Mouse (Mus musculus) lung, adult 2 months (tissue): Measurements from ENCODE around the gene Fat3.

Source experiments
- CTCF ChIP-seq: fragments of 200-500 bp; IDR thresholded peaks from 2 replicates; pipeline ENCODE4 v1.5.1; 2011; ENCODE audit warnings: mild to moderate bottlenecking, low read length, control low read depth; ENCODE audit not compliant: insufficient read depth
- POLR2A ChIP-seq: fragments of 200-500 bp; IDR thresholded peaks from 2 replicates; pipeline ENCODE4 v1.6.1; 2011; ENCODE audit warnings: low read depth, mild to moderate bottlenecking, control low read depth, low read length, borderline replicate concordance; ENCODE audit errors: extremely low read depth

DNA sequence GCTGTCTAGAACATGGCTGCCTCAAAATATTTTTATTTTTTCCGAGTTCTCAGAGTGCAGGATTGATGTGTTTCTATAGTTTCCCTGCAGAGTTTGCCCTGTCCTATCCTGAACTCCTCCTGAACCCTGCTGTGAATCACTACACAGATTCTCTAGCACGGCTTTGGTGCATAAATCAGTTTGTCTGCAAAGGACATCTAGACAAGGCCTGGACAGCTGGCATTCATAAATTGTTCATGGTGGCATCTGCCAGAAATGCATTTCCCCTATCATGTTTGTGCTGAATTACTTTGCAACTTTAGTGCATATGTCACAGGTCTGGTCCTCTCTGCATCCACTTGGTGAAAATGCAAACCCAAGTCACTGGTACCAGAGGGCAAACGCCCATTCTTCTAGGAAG lies 543.3 kb downstream of the Fat3 start:
- no peak for TF ChIP-seq POLR2A
- TF ChIP-seq CTCF = no peak
